Comparison of ENCODE assay signal across 8 mouse cellular contexts in genomic region chr8:111027391-111027937, GRCm38 (mm10). TPM values are rescaled to one million over a fixed set of nuclear protein-coding genes. Genes with fewer than 3 reads are reported as not detected.
DNase-seq lines count a peak whose midpoint lies in the region; ATAC-seq and TF ChIP-seq lines count a peak whose summit lies in the region.

No protein-coding gene starts in this region.

- WGBS in bone marrow, adult 2 months, result under 1% methylated on average over 31 of the region's 31 CpGs
- WGBS in embryonic facial prominence, embryonic 15.5 days, result under 1% methylated on average over 31 of the region's 31 CpGs
- under 1% methylated on average over 31 of the region's 31 CpGs for WGBS in kidney, embryonic 14.5 days
- under 1% methylated on average over 31 of the region's 31 CpGs for WGBS in limb, embryonic 15.5 days

- peaks cover 2% of the 10 kb centered on the region; the same call in 1 of the 2 replicates for H3K4me1 ChIP-seq in bone marrow, adult 2 months (ENCODE audit: control insufficient read depth, insufficient read depth, low read length)
- peaks cover 4% of the 10 kb centered on the region; the same call in 1 of the 2 replicates for H3K4me1 ChIP-seq in embryonic facial prominence, embryonic 15.5 days
- no peaks in the 10 kb centered on the region for H3K4me1 ChIP-seq in kidney, embryonic 14.5 days (ENCODE audit: control insufficient read depth, insufficient read depth, low read length)
- no peaks in the 10 kb centered on the region for H3K4me1 ChIP-seq in limb, embryonic 15.5 days

- no peaks in the 10 kb centered on the region for H3K27me3 ChIP-seq in embryonic facial prominence, embryonic 15.5 days
- peaks cover 3% of the 10 kb centered on the region; the same call in 1 of the 2 replicates for H3K27me3 ChIP-seq in kidney, embryonic 14.5 days (ENCODE audit: control insufficient read depth, insufficient read depth, low read length)
- peaks cover 4% of the 10 kb centered on the region for H3K27me3 ChIP-seq in limb, embryonic 15.5 days

- no peaks in the 10 kb centered on the region for H3K36me3 ChIP-seq in embryonic facial prominence, embryonic 15.5 days
- H3K36me3 ChIP-seq in kidney, embryonic 14.5 days (ENCODE audit: control insufficient read depth, insufficient read depth, low read length), result no peaks in the 10 kb centered on the region
- no peaks in the 10 kb centered on the region for H3K36me3 ChIP-seq in limb, embryonic 15.5 days

- H3K9me3 ChIP-seq in embryonic facial prominence, embryonic 15.5 days (replicated peaks), result no peaks in the 10 kb centered on the region
- H3K9me3 ChIP-seq in kidney, embryonic 14.5 days (ENCODE audit: control insufficient read depth, low read length), result no peaks in the 10 kb centered on the region
- H3K9me3 ChIP-seq in limb, embryonic 15.5 days, result no peaks in the 10 kb centered on the region

- H3K9ac ChIP-seq in embryonic facial prominence, embryonic 15.5 days, result peak overlapping the region; percentile 46
- peak overlapping the region; percentile 63 for H3K9ac ChIP-seq in kidney, embryonic 14.5 days (ENCODE audit: low read depth, low read length)
- H3K9ac ChIP-seq in limb, embryonic 15.5 days, result peak overlapping the region; percentile 63

- peak; percentile 87 for DNase-seq in 3T3-L1 (ENCODE audit: low read depth, low spot score)
- DNase-seq in heart, adult 9 months (ENCODE audit: low spot score in 2 of 2), result peak; percentile 80 to 82
- peak; percentile 55 to 70 for DNase-seq in monocyte, adult 2 months (ENCODE audit: low read depth in 1 of 2, low spot score in 2 of 2)
- peak; percentile 87 for DNase-seq in spleen, postnatal 36 days (ENCODE audit: low spot score in 2 of 2)

- ATAC-seq in embryonic facial prominence, embryonic 15.5 days (ENCODE audit: insufficient number of reproducible peaks, low FRiP score, low TSS enrichment, low read depth), result peak; percentile 82
- ATAC-seq in kidney, embryonic 14.5 days (ENCODE audit: low FRiP score, low TSS enrichment), result peak; percentile 94
- ATAC-seq in limb, embryonic 15.5 days (ENCODE audit: insufficient number of reproducible peaks, low FRiP score, low TSS enrichment, low read depth), result no peak

- peak overlapping the region; percentile 83 for H3K4me2 ChIP-seq in embryonic facial prominence, embryonic 15.5 days (replicated peaks)
- peak overlapping the region; percentile 58 for H3K4me2 ChIP-seq in kidney, embryonic 14.5 days (replicated peaks; ENCODE audit: low read depth, low read length)
- peak overlapping the region; percentile 79 for H3K4me2 ChIP-seq in limb, embryonic 15.5 days

- H3K4me3 ChIP-seq in bone marrow, adult 2 months (replicated peaks; ENCODE audit: control insufficient read depth, low read depth, low read length), result peak overlapping the region; percentile 70
- peak overlapping the region; percentile 77 for H3K4me3 ChIP-seq in embryonic facial prominence, embryonic 15.5 days (replicated peaks)
- peak overlapping the region; percentile 58 for H3K4me3 ChIP-seq in kidney, embryonic 14.5 days (ENCODE audit: low read length)
- H3K4me3 ChIP-seq in limb, embryonic 15.5 days, result peak overlapping the region; percentile 65

- no peak for TF ChIP-seq CTCF in bone marrow, adult 2 months (IDR thresholded peaks at IDR 0.05; ENCODE audit: control insufficient read depth, insufficient read depth, low read length)

- peak; percentile 55; the same call in 1 of the 2 replicates for TF ChIP-seq POLR2A in bone marrow, adult 2 months (IDR thresholded peaks at IDR 0.05; ENCODE audit: borderline replicate concordance, control insufficient read depth, low read depth, low read length)

- peak overlapping the region; percentile 77 for H3K27ac ChIP-seq in bone marrow, adult 2 months (ENCODE audit: control insufficient read depth, insufficient read depth, low read depth, low read length, poor library complexity)
- peak overlapping the region; percentile 51; the same call in 1 of the 2 replicates for H3K27ac ChIP-seq in embryonic facial prominence, embryonic 15.5 days (replicated peaks)
- peak overlapping the region; percentile 44; the same call in 1 of the 2 replicates for H3K27ac ChIP-seq in kidney, embryonic 14.5 days (ENCODE audit: low read depth, low read length)
- H3K27ac ChIP-seq in limb, embryonic 15.5 days, result peak overlapping the region; percentile 50; the same call in 1 of the 2 replicates

RNA-seq across cellular contexts. Expression of gene Ddx19b, which starts 4.1 kb away (rescaled TPM):
- polyA plus RNA-seq in bone marrow, adult 2 months (2011; ENCODE audit: insufficient read depth, insufficient read length, low replicate concordance, missing spikeins), result 1.8 and 3.4 TPM in 2 replicates
- polyA plus RNA-seq in embryonic facial prominence, embryonic 15.5 days (2015; fragmentation: Nextera tagmentation; extraction: Ambion mirVana), result 5.3 and 6.0 TPM in 2 replicates
- 2.3 and 6.7 TPM in 2 replicates for polyA plus RNA-seq in kidney, embryonic 14.5 days (2014; fragmentation: Nextera tagmentation; extraction: Ambion mirVana)
- 4.9 and 5.0 TPM in 2 replicates for polyA plus RNA-seq in limb, embryonic 15.5 days (2015; fragmentation: Nextera tagmentation; extraction: Ambion mirVana)

RNA-seq across cellular contexts. Expression of gene Aars, which starts 5.5 kb away (rescaled TPM):
- polyA plus RNA-seq in bone marrow, adult 2 months (2011; ENCODE audit: insufficient read depth, insufficient read length, low replicate concordance, missing spikeins), result 31.6 and 48.3 TPM in 2 replicates
- polyA plus RNA-seq in embryonic facial prominence, embryonic 15.5 days (2015; fragmentation: Nextera tagmentation; extraction: Ambion mirVana), result 46.8 and 58.1 TPM in 2 replicates
- polyA plus RNA-seq in kidney, embryonic 14.5 days (2014; fragmentation: Nextera tagmentation; extraction: Ambion mirVana), result 37.9 and 59.7 TPM in 2 replicates
- polyA plus RNA-seq in limb, embryonic 15.5 days (2015; fragmentation: Nextera tagmentation; extraction: Ambion mirVana), result 48.0 and 48.4 TPM in 2 replicates

RNA-seq across cellular contexts. Expression of gene Exosc6, which starts 28.7 kb away (rescaled TPM):
- not detected in 2 replicates for polyA plus RNA-seq in bone marrow, adult 2 months (2011; ENCODE audit: insufficient read depth, insufficient read length, low replicate concordance, missing spikeins)
- 16.4 and 17.3 TPM in 2 replicates for polyA plus RNA-seq in embryonic facial prominence, embryonic 15.5 days (2015; fragmentation: Nextera tagmentation; extraction: Ambion mirVana)
- polyA plus RNA-seq in kidney, embryonic 14.5 days (2014; fragmentation: Nextera tagmentation; extraction: Ambion mirVana), result 53.3 and 77.3 TPM in 2 replicates
- 8.2 and 9.7 TPM in 2 replicates for polyA plus RNA-seq in limb, embryonic 15.5 days (2015; fragmentation: Nextera tagmentation; extraction: Ambion mirVana)

RNA-seq across cellular contexts. Expression of gene Ddx19a, which starts 29.9 kb away (rescaled TPM):
- 13.5 and 17.3 TPM in 2 replicates for polyA plus RNA-seq in bone marrow, adult 2 months (2011; ENCODE audit: insufficient read depth, insufficient read length, low replicate concordance, missing spikeins)
- polyA plus RNA-seq in embryonic facial prominence, embryonic 15.5 days (2015; fragmentation: Nextera tagmentation; extraction: Ambion mirVana), result 13.7 and 15.7 TPM in 2 replicates
- 12.8 and 20.1 TPM in 2 replicates for polyA plus RNA-seq in kidney, embryonic 14.5 days (2014; fragmentation: Nextera tagmentation; extraction: Ambion mirVana)
- 12.4 and 15.9 TPM in 2 replicates for polyA plus RNA-seq in limb, embryonic 15.5 days (2015; fragmentation: Nextera tagmentation; extraction: Ambion mirVana)
